Mouse (Mus musculus): Measurements from ENCODE around the gene Sigirr. TPM values are rescaled to one million over a fixed set of nuclear protein-coding genes. Genes with fewer than 3 reads are reported as not detected.

Sigirr gene
- polyA plus RNA-seq, 1 experiment from 2014 or later: 1.9 TPM

GRCm38 (mm10) chr7:141064175-141064574, 36.2 kb downstream of the Sigirr start:
- Histone ChIP-seq H3K4me1 (replicated peaks) (peaks cover 41% of the 10 kb centered on the region), H3K27ac (no peak overlapping the region), H3K4me3 (no peak overlapping the region), H3K27me3 (ENCODE audit: insufficient read depth, poor library complexity, severe bottlenecking) (peaks cover 21% of the 10 kb centered on the region), H3K36me3 (peaks cover 65% of the 10 kb centered on the region), H3K9me3 (no peaks in the 10 kb centered on the region)
- 84% methylated on average over 7 of the region's 7 CpGs for WGBS
- no peak for DNase-seq (ENCODE audit: low spot score)

GRCm38 (mm10) chr7:141063353-141063752, 37.0 kb downstream of the Sigirr start:
- Histone ChIP-seq H3K36me3 (peaks cover 63% of the 10 kb centered on the region), H3K4me3 (no peak overlapping the region), H3K27ac (no peak overlapping the region), H3K9me3 (no peaks in the 10 kb centered on the region), H3K27me3 (ENCODE audit: insufficient read depth, poor library complexity, severe bottlenecking) (peaks cover 15% of the 10 kb centered on the region), H3K4me1 (replicated peaks) (peaks cover 40% of the 10 kb centered on the region)
- WGBS: 93% methylated on average over 3 of the region's 3 CpGs
- no peak for DNase-seq (ENCODE audit: low spot score)

GRCm38 (mm10) chr7:141062525-141062924, 37.8 kb downstream of the Sigirr start:
- 87% methylated on average over 7 of the region's 7 CpGs for WGBS
- Histone ChIP-seq H3K36me3 (peaks cover 59% of the 10 kb centered on the region), H3K9me3 (no peaks in the 10 kb centered on the region), H3K27me3 (ENCODE audit: insufficient read depth, poor library complexity, severe bottlenecking) (peaks cover 8% of the 10 kb centered on the region; the same call in 1 of the 2 replicates), H3K27ac (peak overlapping the region; percentile 35; the same call in 1 of the 2 replicates), H3K4me1 (replicated peaks) (peaks cover 35% of the 10 kb centered on the region), H3K4me3 (peak overlapping the region; percentile 84; the same call in 1 of the 2 replicates)
- no peak for DNase-seq (ENCODE audit: low spot score)

GRCm38 (mm10) chr7:141061269-141061692, 39.1 kb downstream of the Sigirr start:
- H3K36me3 ChIP-seq: peaks cover 55% of the 10 kb centered on the region
- WGBS: under 1% methylated on average over 37 of the region's 37 CpGs
- peaks cover 35% of the 10 kb centered on the region for H3K4me1 ChIP-seq (replicated peaks)
- peak; percentile 59 for DNase-seq (ENCODE audit: low spot score)
- H3K9me3 ChIP-seq: no peaks in the 10 kb centered on the region
- H3K27me3 ChIP-seq (ENCODE audit: insufficient read depth, poor library complexity, severe bottlenecking): peaks cover 8% of the 10 kb centered on the region; the same call in 1 of the 2 replicates
- H3K27ac ChIP-seq: peak overlapping the region; percentile 98
- H3K4me3 ChIP-seq: peak overlapping the region; percentile 84

GRCm38 (mm10) chr7:141060426-141061242, 39.7 kb downstream of the Sigirr start, which contains the start of gene B4galnt4:
Gene B4galnt4 (plus strand): TSS chr7:141061104.
- under 1% methylated on average over 72 of the region's 72 CpGs for WGBS

GRCm38 (mm10) chr7:141059929-141060328, 40.4 kb downstream of the Sigirr start:
- peaks cover 35% of the 10 kb centered on the region for H3K4me1 ChIP-seq (replicated peaks)
- WGBS: 76% methylated on average over 2 of the region's 2 CpGs
- H3K9me3 ChIP-seq: no peaks in the 10 kb centered on the region
- peak overlapping the region; percentile 98 for H3K27ac ChIP-seq
- peaks cover 8% of the 10 kb centered on the region; the same call in 1 of the 2 replicates for H3K27me3 ChIP-seq (ENCODE audit: insufficient read depth, poor library complexity, severe bottlenecking)
- DNase-seq (ENCODE audit: low spot score): no peak
- peak overlapping the region; percentile 84 for H3K4me3 ChIP-seq
- peaks cover 48% of the 10 kb centered on the region for H3K36me3 ChIP-seq

More at GRCm38 (mm10) chr7:141060426-141061242, 39.7 kb downstream of the Sigirr start, which contains the start of gene B4galnt4:
- DNase-seq (ENCODE audit: low spot score): peak; percentile 89
- Histone ChIP-seq H3K36me3 (peaks cover 55% of the 10 kb centered on the region), H3K27ac (peak within 1 kb of the TSS; percentile 98), H3K4me1 (replicated peaks) (peaks cover 35% of the 10 kb centered on the region), H3K9me3 (no peaks in the 10 kb centered on the region), H3K4me3 (peak within 1 kb of the TSS; percentile 84), H3K27me3 (ENCODE audit: insufficient read depth, poor library complexity, severe bottlenecking) (peaks cover 8% of the 10 kb centered on the region; the same call in 1 of the 2 replicates)

- Histone ChIP-seq H3K36me3 (peaks cover 37% of the 10 kb centered on the region), H3K9me3 (no peaks in the 10 kb centered on the region), H3K27me3 (ENCODE audit: insufficient read depth, poor library complexity, severe bottlenecking) (peaks cover 8% of the 10 kb centered on the region; the same call in 1 of the 2 replicates), H3K4me3 (no peak overlapping the region), H3K27ac (no peak overlapping the region), H3K4me1 (replicated peaks) (peaks cover 35% of the 10 kb centered on the region)
- 91% methylated on average over 14 of the region's 14 CpGs for WGBS
- DNase-seq (ENCODE audit: low spot score): no peak
Observed at GRCm38 (mm10) chr7:141058601-141059341, 41.6 kb downstream of the Sigirr start.

- no peaks in the 10 kb centered on the region for H3K9me3 ChIP-seq
- H3K4me1 ChIP-seq (replicated peaks): peaks cover 29% of the 10 kb centered on the region
- H3K27me3 ChIP-seq (ENCODE audit: insufficient read depth, poor library complexity, severe bottlenecking): peaks cover 8% of the 10 kb centered on the region; the same call in 1 of the 2 replicates
- DNase-seq (ENCODE audit: low spot score): no peak
- 94% methylated on average over 1 of the region's 1 CpGs for WGBS
- H3K4me3 ChIP-seq: no peak overlapping the region
- peaks cover 24% of the 10 kb centered on the region for H3K36me3 ChIP-seq
- H3K27ac ChIP-seq: no peak overlapping the region
Observed at GRCm38 (mm10) chr7:141057541-141057940, 42.8 kb downstream of the Sigirr start.

GRCm38 (mm10) chr7:141056976-141057375, 43.4 kb downstream of the Sigirr start:
- no peak overlapping the region for H3K27ac ChIP-seq
- H3K4me3 ChIP-seq: no peak overlapping the region
- peaks cover 22% of the 10 kb centered on the region; the same call in 1 of the 2 replicates for H3K36me3 ChIP-seq
- 0 out of 2 replicates have a peak, but pooled peaks cover 8% of the 10 kb centered on the region for H3K27me3 ChIP-seq (ENCODE audit: insufficient read depth, poor library complexity, severe bottlenecking)
- DNase-seq (ENCODE audit: low spot score): no peak
- peaks cover 23% of the 10 kb centered on the region for H3K4me1 ChIP-seq (replicated peaks)
- WGBS: 94% methylated on average over 6 of the region's 6 CpGs
- no peaks in the 10 kb centered on the region for H3K9me3 ChIP-seq

- peaks cover 12% of the 10 kb centered on the region for H3K4me1 ChIP-seq (replicated peaks)
- peaks cover 22% of the 10 kb centered on the region; the same call in 1 of the 2 replicates for H3K36me3 ChIP-seq
- DNase-seq (ENCODE audit: low spot score): no peak
- no peaks in the 10 kb centered on the region for H3K27me3 ChIP-seq (ENCODE audit: insufficient read depth, poor library complexity, severe bottlenecking)
- H3K27ac ChIP-seq: no peak overlapping the region
- 83% methylated on average over 4 of the region's 4 CpGs for WGBS
- H3K4me3 ChIP-seq: no peak overlapping the region
- H3K9me3 ChIP-seq: no peaks in the 10 kb centered on the region
Observed at GRCm38 (mm10) chr7:141055785-141056184, 44.6 kb downstream of the Sigirr start.

- Histone ChIP-seq H3K4me3 (no peak overlapping the region), H3K27me3 (ENCODE audit: insufficient read depth, poor library complexity, severe bottlenecking) (no peaks in the 10 kb centered on the region), H3K9me3 (no peaks in the 10 kb centered on the region), H3K36me3 (peaks cover 14% of the 10 kb centered on the region; the same call in 1 of the 2 replicates), H3K27ac (no peak overlapping the region), H3K4me1 (replicated peaks) (peaks cover 14% of the 10 kb centered on the region)
- WGBS: 87% methylated on average over 2 of the region's 2 CpGs
- no peak for DNase-seq (ENCODE audit: low spot score)
Observed at GRCm38 (mm10) chr7:141052421-141052820, 48.0 kb downstream of the Sigirr start.

- DNase-seq (ENCODE audit: low spot score): no peak
- no peaks in the 10 kb centered on the region for H3K9me3 ChIP-seq
- 94% methylated on average over 4 of the region's 4 CpGs for WGBS
Observed at GRCm38 (mm10) chr7:141052016-141052415, 48.4 kb downstream of the Sigirr start.

More at GRCm38 (mm10) chr7:141052016-141052415, 48.4 kb downstream of the Sigirr start:
- Histone ChIP-seq H3K36me3 (peaks cover 10% of the 10 kb centered on the region; the same call in 1 of the 2 replicates), H3K27me3 (ENCODE audit: insufficient read depth, poor library complexity, severe bottlenecking) (no peaks in the 10 kb centered on the region), H3K4me1 (replicated peaks) (peaks cover 18% of the 10 kb centered on the region), H3K27ac (no peak overlapping the region), H3K4me3 (no peak overlapping the region)
